ENCODE assay signal across 8 mouse cellular contexts in the genomic region with DNA sequence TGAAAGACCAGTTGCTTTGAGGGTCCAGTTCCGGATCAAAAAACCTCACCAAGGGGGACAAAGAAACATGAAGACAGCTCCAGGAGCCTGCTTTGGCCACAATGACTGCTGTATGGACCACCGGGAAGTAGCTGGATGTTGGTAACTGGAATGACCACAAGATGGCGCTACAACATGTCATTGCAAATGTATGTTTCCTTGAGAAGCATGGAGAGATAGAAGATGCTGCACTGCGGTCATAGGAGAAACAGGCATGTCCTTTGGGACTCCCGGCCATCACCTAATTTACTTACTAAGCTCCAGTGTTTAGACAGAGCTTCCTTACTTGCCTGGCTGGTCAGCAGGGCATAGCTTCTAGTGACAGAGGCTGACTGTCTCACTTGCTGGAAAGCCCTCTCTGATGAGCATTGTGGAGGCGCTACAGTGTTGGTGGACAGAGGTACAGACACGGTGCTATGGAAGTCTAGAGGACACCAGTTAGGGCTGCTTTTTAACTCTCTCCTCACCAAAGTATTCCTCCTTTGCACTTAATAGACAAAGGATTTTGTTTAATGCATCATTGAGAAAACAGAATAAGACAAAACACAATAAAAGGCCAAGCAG.
DNase-seq lines count a peak whose midpoint lies in the region; ATAC-seq lines count a peak whose summit lies in the region.
"Had no signal": no experiment of that assay in that cellular context is flagged by ENCODE, and none has a peak within 500 bp of the region (broad histone marks: within the 10 kb centered on the region; RNA-seq: fewer than 3 reads in every experiment).

No protein-coding gene starts in this region.

- H3K27me3 ChIP-seq in hindbrain, embryonic 15.5 days: no peaks in the 10 kb centered on the region
- H3K27me3 ChIP-seq: megakaryocyte, embryonic 14.5 days had no signal

- ATAC-seq in hindbrain, embryonic 15.5 days (ENCODE audit: low FRiP score, low read depth): peak; percentile 65

- DNase-seq in NIH3T3 (ENCODE audit: low read depth): peak; percentile 90
- DNase-seq in cerebellum, adult 11-12 months: peak; percentile 66
- DNase-seq in forelimb bud, embryonic 11.5 days (ENCODE audit: low read depth, low spot score): peak; percentile 83
- peak; percentile 63 to 82 for DNase-seq in layer of hippocampus, postnatal 25 days (ENCODE audit: extremely low spot score in 1 of 2, low spot score in 1 of 2)
- DNase-seq in mesoderm, embryonic 11.5 days (ENCODE audit: low read depth, low spot score): peak; percentile 88
- peak; percentile 80 for DNase-seq in right cerebral cortex, postnatal 4 days

- H3K4me2 ChIP-seq in hindbrain, embryonic 15.5 days: no peak overlapping the region

- H3K4me3 ChIP-seq in hindbrain, embryonic 15.5 days: no peak overlapping the region
- H3K4me3 ChIP-seq: megakaryocyte, embryonic 14.5 days had no signal

- no peaks in the 10 kb centered on the region for H3K36me3 ChIP-seq in hindbrain, embryonic 15.5 days

- no peaks in the 10 kb centered on the region for H3K9me3 ChIP-seq in hindbrain, embryonic 15.5 days
- H3K9me3 ChIP-seq: megakaryocyte, embryonic 14.5 days had no signal

- no peak overlapping the region for H3K27ac ChIP-seq in hindbrain, embryonic 15.5 days (replicated peaks)

- H3K4me1 ChIP-seq in hindbrain, embryonic 15.5 days (replicated peaks): no peaks in the 10 kb centered on the region; the same call in 1 of the 2 replicates
- H3K4me1 ChIP-seq: megakaryocyte, embryonic 14.5 days had no signal

- 16% methylated on average over 7 of the region's 7 CpGs for WGBS in hindbrain, embryonic 15.5 days

- no peak overlapping the region for H3K9ac ChIP-seq in hindbrain, embryonic 15.5 days
